Mouse (Mus musculus) liver, embryonic 11.5 days (tissue): ENCODE results near the gene Fbxo22. TPM values are rescaled to one million over a fixed set of nuclear protein-coding genes. Genes with fewer than 3 reads are reported as not detected.

Source experiments
- ATAC-seq: fragments of 200-750 bp; cut with Nextera tagmentation; replicated peaks from 2 replicates; pipeline ENCODE4 v1.8.0; 2017; ENCODE audit warnings: moderate number of reproducible peaks, mild to moderate bottlenecking, moderate TSS enrichment, moderate library complexity; ENCODE audit not compliant: low FRiP score
- DNase-seq: peaks from one replicate; pipeline ENCODE4 v3.0.0-alpha.2; 2017; ENCODE audit warnings: low spot score
- H3K27ac ChIP-seq: fragments of 300-500 bp; sonication (generic); 2 replicates; pipeline ENCODE4 v1.5.1; 2014; ENCODE audit warnings: mild to moderate bottlenecking, low read depth, low read length, control low read depth
- H3K27me3 ChIP-seq: fragments of 300-500 bp; sonication (generic); replicated peaks from 2 replicates; pipeline ENCODE4 v1.6.1; 2014; ENCODE audit warnings: low read length, mixed read lengths; ENCODE audit not compliant: control insufficient read depth, insufficient read depth
- H3K36me3 ChIP-seq: fragments of 300-500 bp; sonication (generic); 2 replicates; pipeline ENCODE4 v1.6.1; 2014; ENCODE audit warnings: mild to moderate bottlenecking, low read length, moderate library complexity, mixed read lengths; ENCODE audit not compliant: control insufficient read depth, insufficient read depth
- H3K4me1 ChIP-seq: fragments of 300-500 bp; sonication (generic); replicated peaks from 2 replicates; pipeline ENCODE4 v1.6.1; 2014; ENCODE audit warnings: low read length, mixed read lengths; ENCODE audit not compliant: control insufficient read depth, insufficient read depth
- H3K4me2 ChIP-seq: fragments of 300-500 bp; sonication (generic); 2 replicates; pipeline ENCODE4 v1.6.1; 2014; ENCODE audit warnings: mild to moderate bottlenecking, control low read depth, moderate library complexity
- H3K4me3 ChIP-seq: fragments of 300-500 bp; sonication (generic); 2 replicates; pipeline ENCODE4 v1.5.1; 2014; ENCODE audit warnings: low read depth, low read length, control low read depth
- H3K9ac ChIP-seq: fragments of 300-500 bp; sonication (generic); 2 replicates; pipeline ENCODE4 v1.6.1; 2014; ENCODE audit warnings: low read depth, low read length, control low read depth
- H3K9me3 ChIP-seq: fragments of 300-500 bp; sonication (generic); 2 replicates; pipeline ENCODE4 v1.6.1; 2016; ENCODE audit warnings: low read length, inconsistent platforms, mixed read lengths; ENCODE audit not compliant: control insufficient read depth
- WGBS: fragments of 180-500 bp; shearing (Covaris S2); extraction: QIAGEN DNeasy Blood & Tissue Kit; methylation state at CpG from one replicate; pipeline ENCODE4 v1.1.7; 2014; 5-methylcytosine and 5-hydroxymethylcytosine counted together
- polyA plus RNA-seq: library from polyadenylated mRNA; unstranded; fragments of >200 nt; fragmentation: Nextera tagmentation; extraction: Ambion mirVana; gene quantifications from 2 replicates; pipeline ENCODE4 v1.2.1, GENCODE M21; 2014

Gene Fbxo22
- polyA plus RNA-seq, 1 experiment from 2014 or later, result 52.0 TPM

DNA sequence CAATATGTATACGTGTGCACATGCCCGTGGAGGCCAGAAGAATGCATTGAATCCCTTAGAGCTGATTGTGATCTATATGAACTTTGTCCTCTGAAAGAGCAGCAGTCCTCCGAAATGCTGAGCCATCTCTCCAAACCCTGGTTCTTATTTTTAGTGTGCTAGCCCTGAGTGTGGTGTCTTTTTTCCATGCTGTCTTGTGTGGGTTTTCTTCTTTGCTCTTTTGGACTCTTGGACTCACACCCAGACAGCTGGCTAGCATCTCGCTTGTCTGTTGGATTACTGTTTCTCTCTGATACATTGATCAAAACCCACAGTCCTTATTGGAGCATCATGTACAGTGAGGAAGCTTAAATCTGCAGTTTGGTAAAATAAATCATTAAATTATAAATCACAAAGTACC, 2.9 kb downstream of the Fbxo22 start:
- H3K27me3 ChIP-seq, result no peaks in the 10 kb centered on the region
- no peak overlapping the region for H3K4me3 ChIP-seq
- H3K4me2 ChIP-seq, result no peak overlapping the region
- no peak for ATAC-seq
- peaks cover 10% of the 10 kb centered on the region for H3K4me1 ChIP-seq
- no peak overlapping the region for H3K9ac ChIP-seq
- no peak overlapping the region for H3K27ac ChIP-seq
- no peaks in the 10 kb centered on the region for H3K9me3 ChIP-seq
- no peak for DNase-seq
- 67% methylated on average over 4 of the region's 4 CpGs for WGBS
- H3K36me3 ChIP-seq, result peaks cover 22% of the 10 kb centered on the region; the same call in 1 of the 2 replicates

DNA sequence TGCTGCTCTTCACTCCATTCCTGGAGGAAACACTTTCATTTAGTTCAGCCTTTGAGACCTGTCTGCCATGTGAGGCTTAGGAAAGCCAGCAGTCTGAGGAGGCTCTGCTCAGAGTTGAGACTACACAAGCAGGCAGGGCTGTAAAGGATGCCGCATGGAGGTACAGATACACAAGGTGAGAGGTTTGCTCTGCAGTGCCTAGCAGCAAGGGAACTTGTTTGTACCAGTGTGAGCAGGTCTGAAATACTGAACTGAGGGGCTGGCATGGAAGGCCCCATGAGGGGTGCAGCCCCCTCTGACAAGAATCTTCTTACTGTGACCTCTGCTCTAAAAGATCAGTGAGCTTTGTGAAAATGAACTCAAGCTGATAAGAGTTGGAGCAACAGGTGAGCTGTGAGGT, 4.7 kb downstream of the Fbxo22 start:
- WGBS, result 93% methylated on average over 1 of the region's 1 CpGs
- H3K4me3 ChIP-seq, result no peak overlapping the region
- no peak overlapping the region for H3K27ac ChIP-seq
- no peak overlapping the region for H3K4me2 ChIP-seq
- DNase-seq (no peak), ATAC-seq (no peak)
- no peaks in the 10 kb centered on the region for H3K27me3 ChIP-seq
- H3K9me3 ChIP-seq, result no peaks in the 10 kb centered on the region
- H3K4me1 ChIP-seq, result peaks cover 10% of the 10 kb centered on the region
- no peak overlapping the region for H3K9ac ChIP-seq
- H3K36me3 ChIP-seq, result peaks cover 33% of the 10 kb centered on the region

GRCm38 (mm10) chr9:55215056-55215455, 6.3 kb downstream of the Fbxo22 start:
- WGBS, result 86% methylated on average over 3 of the region's 3 CpGs
- H3K27ac ChIP-seq, result no peak overlapping the region
- H3K27me3 ChIP-seq, result no peaks in the 10 kb centered on the region
- peaks cover 5% of the 10 kb centered on the region for H3K4me1 ChIP-seq
- H3K4me2 ChIP-seq, result no peak overlapping the region
- H3K9me3 ChIP-seq, result no peaks in the 10 kb centered on the region
- DNase-seq (no peak), ATAC-seq (no peak)
- peaks cover 42% of the 10 kb centered on the region for H3K36me3 ChIP-seq
- no peak overlapping the region for H3K4me3 ChIP-seq
- H3K9ac ChIP-seq, result no peak overlapping the region

DNA sequence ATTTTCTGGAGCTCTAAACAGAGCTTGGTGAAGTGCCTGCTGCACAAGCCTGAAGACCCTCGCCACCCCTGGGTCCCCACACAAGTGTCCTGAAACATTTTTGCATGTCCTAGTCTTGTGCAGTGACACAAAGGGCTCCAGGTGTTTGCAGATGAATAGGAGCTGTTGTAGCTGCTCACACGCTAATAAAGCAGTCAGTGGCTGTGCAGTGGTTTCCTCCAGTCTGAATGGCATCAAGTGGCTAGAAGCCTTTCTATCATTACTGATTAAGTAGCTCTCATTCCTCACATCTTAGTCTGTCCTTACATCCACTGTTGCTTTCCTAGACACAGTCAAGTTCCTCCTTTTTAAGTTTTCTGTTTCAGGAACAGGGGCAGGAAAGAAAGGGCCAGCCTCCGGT, 6.9 kb downstream of the Fbxo22 start:
- ATAC-seq (no peak), DNase-seq (no peak)
- H3K4me1 ChIP-seq, result peaks cover 5% of the 10 kb centered on the region
- H3K9ac ChIP-seq, result no peak overlapping the region
- no peaks in the 10 kb centered on the region for H3K27me3 ChIP-seq
- no peak overlapping the region for H3K4me2 ChIP-seq
- no peak overlapping the region for H3K27ac ChIP-seq
- peaks cover 44% of the 10 kb centered on the region for H3K36me3 ChIP-seq
- no peaks in the 10 kb centered on the region for H3K9me3 ChIP-seq
- 85% methylated on average over 3 of the region's 3 CpGs for WGBS
- H3K4me3 ChIP-seq, result no peak overlapping the region

GRCm38 (mm10) chr9:55216078-55216477, 7.4 kb downstream of the Fbxo22 start:
- ATAC-seq, result no peak
- WGBS, result 83% methylated on average over 2 of the region's 2 CpGs
- Histone ChIP-seq H3K9ac (no peak overlapping the region), H3K4me1 (peaks cover 3% of the 10 kb centered on the region), H3K4me2 (no peak overlapping the region), H3K4me3 (no peak overlapping the region), H3K27ac (no peak overlapping the region), H3K9me3 (no peaks in the 10 kb centered on the region), H3K36me3 (peaks cover 44% of the 10 kb centered on the region), H3K27me3 (no peaks in the 10 kb centered on the region)
- DNase-seq, result no peak

- WGBS, result 90% methylated on average over 3 of the region's 3 CpGs
- H3K4me3 ChIP-seq, result no peak overlapping the region
- no peak overlapping the region for H3K9ac ChIP-seq
Measured at GRCm38 (mm10) chr9:55217381-55217780, 8.7 kb downstream of the Fbxo22 start.

DNA sequence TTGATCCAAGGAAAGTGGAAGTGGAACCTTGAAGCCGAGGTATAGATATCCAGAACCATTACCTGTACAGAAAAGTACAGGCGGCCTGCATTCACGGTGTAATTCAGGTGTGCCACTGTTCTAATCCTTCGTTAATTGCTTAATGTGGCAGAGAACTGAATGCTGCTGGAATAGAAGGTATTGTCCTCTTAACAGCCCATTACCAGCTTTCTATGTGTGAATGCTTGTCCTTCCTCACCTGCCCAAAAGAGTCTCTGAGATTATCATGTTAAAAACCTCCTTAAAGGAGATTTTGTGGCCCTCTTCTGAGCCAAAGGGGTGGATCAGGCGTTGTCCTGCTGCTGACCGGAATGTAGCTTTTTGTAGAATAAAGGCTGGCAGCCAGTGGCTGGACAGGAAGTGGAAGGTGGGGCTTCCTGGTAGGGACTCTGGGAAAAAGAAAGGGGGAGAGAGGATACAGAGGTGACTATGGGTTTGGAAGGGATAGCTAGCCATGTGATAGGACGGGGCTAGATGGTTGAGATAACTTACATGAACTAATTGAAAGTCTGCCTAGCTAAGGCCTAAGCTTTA, 16.5 kb downstream of the Fbxo22 start:
- Histone ChIP-seq H3K36me3 (peaks cover 23% of the 10 kb centered on the region), H3K9ac (no peak overlapping the region), H3K9me3 (no peaks in the 10 kb centered on the region), H3K4me3 (no peak overlapping the region), H3K27ac (no peak overlapping the region), H3K27me3 (no peaks in the 10 kb centered on the region), H3K4me2 (no peak overlapping the region), H3K4me1 (no peaks in the 10 kb centered on the region; the same call in 1 of the 2 replicates)
- DNase-seq (no peak), ATAC-seq (no peak)
- 85% methylated on average over 7 of the region's 7 CpGs for WGBS

More at GRCm38 (mm10) chr9:55217381-55217780, 8.7 kb downstream of the Fbxo22 start:
- H3K9me3 ChIP-seq, result no peaks in the 10 kb centered on the region
- ATAC-seq, result no peak
- no peak overlapping the region for H3K27ac ChIP-seq
- DNase-seq, result no peak
- H3K36me3 ChIP-seq, result peaks cover 48% of the 10 kb centered on the region
- no peaks in the 10 kb centered on the region for H3K27me3 ChIP-seq
- no peaks in the 10 kb centered on the region for H3K4me1 ChIP-seq
- no peak overlapping the region for H3K4me2 ChIP-seq

GRCm38 (mm10) chr9:55226251-55226650, 17.5 kb downstream of the Fbxo22 start:
- Histone ChIP-seq H3K9ac (no peak overlapping the region), H3K4me2 (no peak overlapping the region), H3K27ac (no peak overlapping the region), H3K27me3 (no peaks in the 10 kb centered on the region), H3K36me3 (peaks cover 22% of the 10 kb centered on the region), H3K4me3 (no peak overlapping the region), H3K4me1 (no peaks in the 10 kb centered on the region; the same call in 1 of the 2 replicates), H3K9me3 (no peaks in the 10 kb centered on the region)
- no peak for DNase-seq
- no peak for ATAC-seq
- WGBS, result 90% methylated on average over 3 of the region's 3 CpGs

DNA sequence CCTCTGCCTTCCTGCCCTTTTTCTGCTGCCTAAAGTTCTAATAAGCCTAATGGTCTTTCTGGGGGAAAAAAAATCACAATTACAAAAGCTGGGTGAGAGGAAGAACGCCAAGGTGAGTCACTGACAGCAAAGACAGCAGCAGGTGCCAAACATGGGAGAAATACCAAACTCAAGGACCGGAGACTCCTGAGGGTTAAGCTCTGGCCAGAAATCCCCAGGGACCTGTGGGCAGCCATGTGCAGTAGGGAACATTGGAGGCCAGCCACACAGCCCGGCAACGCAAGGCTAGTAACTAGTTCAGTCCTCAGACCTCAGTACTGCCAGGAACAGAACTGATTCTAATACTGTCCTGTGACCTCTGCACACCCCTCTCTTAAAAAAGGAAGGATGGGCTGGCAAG, 19.4 kb downstream of the Fbxo22 start:
- H3K4me3 ChIP-seq, result no peak overlapping the region
- H3K4me1 ChIP-seq, result no peaks in the 10 kb centered on the region; the same call in 1 of the 2 replicates
- WGBS, result 92% methylated on average over 4 of the region's 4 CpGs
- H3K4me2 ChIP-seq, result no peak overlapping the region
- no peaks in the 10 kb centered on the region for H3K9me3 ChIP-seq
- H3K27ac ChIP-seq, result no peak overlapping the region
- no peaks in the 10 kb centered on the region for H3K27me3 ChIP-seq
- ATAC-seq (no peak), DNase-seq (no peak)
- H3K36me3 ChIP-seq, result peaks cover 13% of the 10 kb centered on the region
- H3K9ac ChIP-seq, result no peak overlapping the region
